Mouse (Mus musculus): ENCODE results near the gene Dennd6b.

Gene Dennd6b

DNA sequence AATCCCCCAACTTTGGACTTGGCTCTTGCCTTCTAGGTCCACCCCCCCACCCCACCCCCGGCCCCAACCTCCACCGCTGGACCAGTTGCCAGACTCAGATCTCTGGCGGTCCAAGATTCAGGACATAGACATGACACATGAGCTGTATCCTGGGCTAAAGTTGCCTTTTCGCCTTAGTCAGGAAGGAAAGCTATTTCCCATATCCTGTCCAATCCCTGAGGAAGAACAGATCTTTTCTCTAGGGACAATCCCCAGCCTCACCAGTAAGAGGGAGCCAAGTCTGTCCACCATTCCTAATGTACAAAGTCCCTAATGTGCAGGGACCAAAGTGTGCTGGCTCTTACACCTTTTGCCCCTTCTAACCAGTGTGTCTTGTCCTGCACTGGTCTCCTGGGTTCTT is 54.4 kb downstream of the Dennd6b start:
- in situ Hi-C loops (cut with MboI; ENCODE audit: low pct_unique_long_range_greater_than_20kb in 1 of 2, low sequenced_read_pairs in 2 of 2, unreplicated experiment in 1 of 2): no loop called here

DNA sequence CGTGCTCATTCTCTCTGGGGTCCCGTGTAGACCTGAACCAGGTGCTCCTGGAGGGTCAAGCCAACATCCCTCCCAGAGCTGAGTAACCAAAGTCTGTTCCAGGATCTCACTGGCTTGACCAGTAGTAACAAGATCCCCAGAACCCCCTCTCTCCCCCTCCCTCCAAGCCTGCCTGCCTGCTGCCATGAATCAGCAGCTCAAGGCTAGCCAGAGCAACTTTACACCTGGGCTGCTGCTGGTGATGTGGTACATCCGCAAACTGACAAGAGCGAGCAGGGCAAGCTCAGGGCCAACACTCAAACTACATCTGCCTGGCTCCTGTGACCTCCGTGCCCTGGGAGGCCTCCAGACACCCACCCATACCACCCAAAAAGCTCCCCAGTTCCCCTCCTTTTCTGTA is 54.9 kb downstream of the Dennd6b start:
- in situ Hi-C loops (cut with MboI; ENCODE audit: low pct_unique_long_range_greater_than_20kb in 1 of 2, low sequenced_read_pairs in 2 of 2, unreplicated experiment in 1 of 2): no loop called here

DNA sequence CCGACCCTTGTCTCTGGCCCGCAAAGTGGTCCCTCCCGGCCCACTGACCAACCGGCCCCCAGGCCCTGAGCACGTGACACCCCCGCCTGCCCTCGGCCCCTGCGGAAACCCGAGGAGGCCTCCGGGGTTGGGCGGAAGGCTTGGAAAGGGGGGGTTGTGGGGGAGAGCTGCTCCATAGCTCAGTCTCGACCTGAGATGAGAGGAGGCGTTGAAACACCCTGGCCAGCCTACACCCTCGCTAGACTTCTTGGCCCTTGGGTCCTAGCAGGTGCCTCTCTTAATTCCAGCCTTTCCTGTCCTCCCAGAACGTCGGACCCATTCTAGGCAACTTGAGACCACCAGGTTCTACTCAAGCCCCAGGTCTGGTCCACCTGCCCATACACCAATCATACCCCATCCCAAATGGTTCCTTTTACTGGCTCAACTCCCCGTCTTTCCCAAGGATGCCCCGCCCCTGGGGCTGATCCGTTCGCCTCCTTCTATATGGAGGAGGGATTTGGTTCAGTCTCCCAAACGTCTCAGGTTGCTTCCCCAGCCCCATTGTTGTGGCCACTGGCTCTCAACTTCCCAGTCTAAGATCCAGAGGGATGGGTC is 55.5 kb downstream of the Dennd6b start, which contains the start of gene Mapk12:
Gene Mapk12, minus strand, starts transcription at position 45 of the 594 bp plus-strand sequence.
- in situ Hi-C loops (cut with MboI; ENCODE audit: low pct_unique_long_range_greater_than_20kb in 1 of 2, low sequenced_read_pairs in 2 of 2, unreplicated experiment in 1 of 2): no loop called here

DNA sequence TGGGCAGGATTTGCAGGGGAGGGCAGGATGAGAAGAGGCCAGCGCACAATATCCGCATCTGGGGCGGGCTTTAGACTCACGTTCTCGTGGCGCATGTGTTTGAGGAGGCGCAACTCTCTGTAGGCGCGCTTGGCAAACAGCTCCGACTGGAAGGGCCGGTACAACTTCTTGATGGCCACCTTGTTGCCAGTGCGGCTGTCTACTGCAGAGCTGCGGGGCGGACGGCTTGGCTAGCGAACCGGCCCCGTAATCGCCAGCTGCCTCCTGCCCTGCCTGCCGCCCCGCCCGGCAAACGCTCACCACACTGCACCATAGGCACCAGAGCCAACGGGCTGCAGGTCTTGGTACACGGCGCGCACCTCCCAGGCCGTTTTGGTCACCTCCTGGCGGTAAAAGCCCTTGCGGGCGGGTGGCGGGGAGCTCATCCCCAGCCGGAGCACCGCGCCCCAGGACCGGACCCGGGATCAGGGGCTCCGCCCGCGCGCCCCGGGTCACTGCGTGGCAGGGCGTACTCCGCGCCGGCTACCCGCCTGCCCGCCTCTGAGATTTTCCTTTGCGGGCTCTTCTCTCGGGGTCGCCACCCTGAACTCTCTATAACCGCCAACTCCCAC is 56.1 kb downstream of the Dennd6b start:
- in situ Hi-C loops (cut with MboI; ENCODE audit: low pct_unique_long_range_greater_than_20kb in 1 of 2, low sequenced_read_pairs in 2 of 2, unreplicated experiment in 1 of 2): no loop called here

DNA sequence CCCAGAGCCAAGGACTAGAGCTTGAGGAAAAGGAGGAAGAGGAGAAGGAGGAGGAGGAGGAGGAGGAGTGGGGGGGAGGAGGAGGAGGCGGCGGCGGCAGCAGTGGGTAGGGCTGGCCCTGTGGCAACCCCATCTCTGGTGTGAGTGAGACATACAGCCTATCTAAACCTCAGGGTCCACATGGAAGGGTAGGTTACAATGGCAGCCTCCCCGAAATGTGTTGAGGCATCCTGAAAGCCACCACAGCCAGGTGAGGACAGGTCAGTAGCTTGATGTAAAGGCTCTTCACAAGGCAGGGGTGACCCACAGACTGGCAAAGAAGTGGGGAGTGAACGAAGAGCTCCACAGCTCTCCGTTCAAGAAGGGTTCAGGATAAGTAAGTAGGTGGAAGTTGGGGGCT is 57.8 kb downstream of the Dennd6b start:
- in situ Hi-C loops (cut with MboI; ENCODE audit: low pct_unique_long_range_greater_than_20kb in 1 of 2, low sequenced_read_pairs in 2 of 2, unreplicated experiment in 1 of 2): no loop called here

DNA sequence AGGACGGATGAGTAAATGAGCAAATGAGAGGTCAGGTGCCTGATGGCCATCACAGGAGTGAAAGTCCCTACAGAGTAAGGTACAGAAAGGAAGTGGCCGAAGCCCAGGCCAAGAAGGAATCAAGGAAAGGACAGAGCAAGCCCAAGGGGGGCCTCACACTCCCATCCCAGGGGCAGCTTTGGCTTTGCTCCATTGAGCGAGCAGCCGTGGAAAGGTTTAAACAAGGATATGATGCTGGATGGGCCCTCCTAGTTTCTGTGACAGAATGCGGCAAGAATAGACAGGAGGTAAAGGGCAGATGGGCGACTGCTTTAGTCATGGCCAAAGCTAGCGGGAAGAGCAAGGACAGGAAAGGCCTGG is 58.3 kb downstream of the Dennd6b start:
- in situ Hi-C loops (cut with MboI; ENCODE audit: low pct_unique_long_range_greater_than_20kb in 1 of 2, low sequenced_read_pairs in 2 of 2, unreplicated experiment in 1 of 2): no loop called here

DNA sequence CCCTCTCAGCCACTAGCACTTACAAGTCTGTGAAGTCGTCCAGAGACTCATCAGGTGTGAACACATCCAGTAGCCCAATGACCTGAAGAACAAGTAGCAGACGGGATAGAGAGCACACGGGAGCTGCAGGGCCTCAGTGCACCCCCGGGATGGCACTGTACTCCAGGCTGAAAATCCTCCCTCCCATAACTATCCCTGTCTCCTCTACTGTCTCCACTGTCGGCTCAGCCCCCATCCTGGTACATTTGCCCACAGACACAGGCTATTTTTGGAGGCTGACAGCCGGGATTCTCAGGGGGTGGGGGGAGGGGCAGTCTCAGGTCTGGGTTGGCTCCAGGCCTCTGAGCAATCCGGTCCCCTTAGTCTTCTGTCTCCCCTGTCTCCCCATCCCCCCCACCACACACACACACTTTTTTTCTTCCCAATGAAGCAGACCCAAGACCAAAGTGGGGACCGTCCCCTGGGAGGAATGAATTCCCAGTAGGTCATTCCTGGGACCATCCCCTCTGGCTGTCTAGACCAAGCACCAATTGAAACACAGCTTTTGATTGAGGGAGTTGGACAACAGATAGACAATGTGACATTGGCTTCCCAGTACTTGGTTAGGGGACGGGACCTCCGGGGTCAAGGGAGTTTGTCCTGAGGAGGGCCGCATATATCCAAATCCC is 58.8 kb downstream of the Dennd6b start:
- in situ Hi-C loops (cut with MboI; ENCODE audit: low pct_unique_long_range_greater_than_20kb in 1 of 2, low sequenced_read_pairs in 2 of 2, unreplicated experiment in 1 of 2): no loop called here

DNA sequence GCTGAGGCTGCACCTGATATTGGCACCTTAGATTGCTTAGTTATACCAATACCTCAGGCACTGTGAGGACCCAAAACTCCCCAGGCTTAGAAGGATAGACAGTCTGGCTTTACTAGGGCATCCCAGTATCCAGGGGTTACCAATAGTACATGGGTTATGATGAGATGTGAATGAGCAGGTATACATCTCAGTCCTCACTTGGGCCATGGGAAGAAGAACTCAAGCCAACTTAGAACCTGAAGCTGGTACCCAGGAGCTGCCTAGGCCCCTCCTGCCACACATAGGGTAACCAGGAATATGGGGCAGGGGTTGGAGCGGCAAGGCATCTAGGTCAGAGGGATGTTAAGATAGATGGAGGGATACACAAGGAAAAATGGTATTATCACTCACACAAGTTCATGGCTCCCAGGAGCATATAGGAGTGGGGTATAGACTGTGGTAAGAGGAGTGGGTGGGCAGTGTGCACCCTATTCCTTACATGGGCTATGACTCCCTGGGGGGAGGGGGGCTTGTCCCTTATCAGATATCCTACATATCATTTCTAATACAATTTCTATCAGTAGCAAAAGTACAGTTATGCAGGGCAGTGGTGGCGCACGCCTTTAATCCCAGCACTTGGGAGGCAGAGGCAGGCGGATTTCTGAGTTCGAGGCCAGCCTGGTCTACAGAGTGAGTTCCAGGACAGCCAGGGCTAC is 59.7 kb downstream of the Dennd6b start:
- in situ Hi-C loops (cut with MboI; ENCODE audit: low pct_unique_long_range_greater_than_20kb in 1 of 2, low sequenced_read_pairs in 2 of 2, unreplicated experiment in 1 of 2): no loop called here

Data from mouse embryonic stem cell (cell line).